Mouse (Mus musculus): ENCODE data around the gene Slc39a11. TPM values are rescaled to one million over a fixed set of nuclear protein-coding genes. Genes with fewer than 3 reads are reported as not detected.

Gene Slc39a11
- total RNA-seq, 2 experiments from 2014 or later, result 17.3 to 18.5 TPM

GRCm38 (mm10) chr11:113399601-113400000 lies 250.3 kb downstream of the Slc39a11 start:
- DNase-seq, result no peak

- no peak for DNase-seq
Observed at GRCm38 (mm10) chr11:113397394-113397793, 252.5 kb downstream of the Slc39a11 start.

- peak; percentile 14 for DNase-seq
Observed at GRCm38 (mm10) chr11:113393366-113394150, 256.3 kb downstream of the Slc39a11 start.

- DNase-seq, result no peak
Observed at GRCm38 (mm10) chr11:113391664-113392063, 258.2 kb downstream of the Slc39a11 start.

- DNase-seq, result no peak
Observed at GRCm38 (mm10) chr11:113389637-113390036, 260.2 kb downstream of the Slc39a11 start.

GRCm38 (mm10) chr11:113382674-113383571 lies 267.0 kb downstream of the Slc39a11 start:
- DNase-seq, result no peak

- DNase-seq, result no peak
Observed at GRCm38 (mm10) chr11:113381550-113381949, 268.3 kb downstream of the Slc39a11 start.

GRCm38 (mm10) chr11:113378867-113379266 lies 271.0 kb downstream of the Slc39a11 start:
- DNase-seq, result no peak

GRCm38 (mm10) chr11:113376066-113376465 lies 273.8 kb downstream of the Slc39a11 start:
- DNase-seq, result no peak

GRCm38 (mm10) chr11:113373926-113374325 lies 276.0 kb downstream of the Slc39a11 start:
- DNase-seq, result no peak

- no peak for DNase-seq
Observed at GRCm38 (mm10) chr11:113373331-113373730, 276.5 kb downstream of the Slc39a11 start.

- no peak for DNase-seq
Observed at GRCm38 (mm10) chr11:113368046-113368445, 281.8 kb downstream of the Slc39a11 start.

- DNase-seq, result peak; percentile 40
Observed at GRCm38 (mm10) chr11:113366257-113367030, 283.4 kb downstream of the Slc39a11 start.

GRCm38 (mm10) chr11:113363739-113364138 lies 286.1 kb downstream of the Slc39a11 start:
- DNase-seq, result no peak

- no peak for DNase-seq
Observed at GRCm38 (mm10) chr11:113362617-113363016, 287.3 kb downstream of the Slc39a11 start.

- DNase-seq, result no peak
Observed at GRCm38 (mm10) chr11:113360049-113360835, 289.6 kb downstream of the Slc39a11 start.

GRCm38 (mm10) chr11:113355932-113356331 lies 293.9 kb downstream of the Slc39a11 start:
- DNase-seq, result no peak

GRCm38 (mm10) chr11:113352085-113352815 lies 297.6 kb downstream of the Slc39a11 start:
- no peak for DNase-seq

GRCm38 (mm10) chr11:113350583-113350982 lies 299.3 kb downstream of the Slc39a11 start:
- no peak for DNase-seq

- DNase-seq, result no peak
Observed at GRCm38 (mm10) chr11:113346895-113347514, 302.9 kb downstream of the Slc39a11 start.
